In genomic region chr16:13437037-13437769, GRCm38 (mm10) we compare ENCODE assay signal across 8 mouse cellular contexts.
A peak's percentile ranks its signal among the peaks of the same experiment; 100 is the strongest.
DNase-seq lines count a peak whose midpoint lies in the region; ATAC-seq and TF ChIP-seq lines count a peak whose summit lies in the region.

No protein-coding gene starts in this region.

- peak; percentile 90 for ATAC-seq in CD4-positive, CD25-positive, alpha-beta regulatory T cell, adult 4 months
- peak; percentile 89 for ATAC-seq in erythroid progenitor cell, adult 5-6 weeks (replicated peaks; ENCODE audit: low FRiP score, poor library complexity, severe bottlenecking)
- peak; percentile 86 for ATAC-seq in heart, embryonic 13.5 days (ENCODE audit: extremely low read depth, insufficient number of reproducible peaks, low FRiP score, low TSS enrichment)
- ATAC-seq in kidney, postnatal 0 days (replicated peaks; ENCODE audit: low FRiP score, low read depth) = peak; percentile 92
- ATAC-seq in monocyte, adult 5-6 weeks (replicated peaks; ENCODE audit: insufficient number of reproducible peaks, low FRiP score, low TSS enrichment, poor library complexity, severe bottlenecking) = peak; percentile 65

- peak overlapping the region; percentile 72 for H3K4me3 ChIP-seq in brown adipose tissue, adult 24 weeks (ENCODE audit: insufficient read depth, low read depth, low read length)
- H3K4me3 ChIP-seq in heart, embryonic 13.5 days = peak overlapping the region; percentile 58
- peak overlapping the region; percentile 51 for H3K4me3 ChIP-seq in kidney, postnatal 0 days (replicated peaks; ENCODE audit: low read depth, low read length)
- peak overlapping the region; percentile 60 for H3K4me3 ChIP-seq in liver, adult 2 months (ENCODE audit: insufficient read depth, low read depth, low read length)

- DNase-seq in kidney, postnatal 0 days (ENCODE audit: low spot score) = peak; percentile 95
- DNase-seq in liver, adult 2 months (ENCODE audit: extremely low read depth, low read depth, low spot score) = peak; percentile 76
- peak; percentile 95 for DNase-seq in spleen, postnatal 36 days (ENCODE audit: low spot score in 2 of 2)

- no peaks in the 10 kb centered on the region for H3K79me2 ChIP-seq in liver, adult 2 months (ENCODE audit: control insufficient read depth, insufficient read depth, low read length)

- peak overlapping the region; percentile 72 for H3K4me2 ChIP-seq in heart, embryonic 13.5 days
- H3K4me2 ChIP-seq in kidney, postnatal 0 days (ENCODE audit: low read length) = peak overlapping the region; percentile 65

- peak overlapping the region; percentile 59 for H3K27ac ChIP-seq in brown adipose tissue, adult 24 weeks (replicated peaks; ENCODE audit: low read depth, low read length)
- H3K27ac ChIP-seq in heart, embryonic 13.5 days (replicated peaks) = peak overlapping the region; percentile 96
- peak overlapping the region; percentile 73 for H3K27ac ChIP-seq in kidney, postnatal 0 days
- H3K27ac ChIP-seq in liver, adult 2 months (replicated peaks; ENCODE audit: insufficient read depth, low read depth, low read length) = no peak overlapping the region

- TF ChIP-seq POLR2A in liver, adult 2 months (IDR thresholded peaks at IDR 0.05; ENCODE audit: extremely low read depth, insufficient read depth, low read length) = no peak

- H3K9me3 ChIP-seq in heart, embryonic 13.5 days = no peaks in the 10 kb centered on the region
- H3K9me3 ChIP-seq in kidney, postnatal 0 days (replicated peaks; ENCODE audit: low read length) = no peaks in the 10 kb centered on the region

- H3K4me1 ChIP-seq in brown adipose tissue, adult 24 weeks (ENCODE audit: control insufficient read depth, insufficient read depth, insufficient read length, low read length) = no peaks in the 10 kb centered on the region
- peaks cover 19% of the 10 kb centered on the region for H3K4me1 ChIP-seq in heart, embryonic 13.5 days
- H3K4me1 ChIP-seq in kidney, postnatal 0 days (replicated peaks; ENCODE audit: insufficient read depth, low read length) = no peaks in the 10 kb centered on the region
- H3K4me1 ChIP-seq in liver, adult 2 months (ENCODE audit: control insufficient read depth, insufficient read depth, low read length) = no peaks in the 10 kb centered on the region

- peak overlapping the region; percentile 82 for H3K9ac ChIP-seq in heart, embryonic 13.5 days
- H3K9ac ChIP-seq in kidney, postnatal 0 days (ENCODE audit: low read depth, low read length) = peak overlapping the region; percentile 52
- peak overlapping the region; percentile 74 for H3K9ac ChIP-seq in liver, adult 2 months (ENCODE audit: low read depth, low read length)

- H3K36me3 ChIP-seq in heart, embryonic 13.5 days = no peaks in the 10 kb centered on the region
- no peaks in the 10 kb centered on the region for H3K36me3 ChIP-seq in kidney, postnatal 0 days (ENCODE audit: insufficient read depth, low read length)
- H3K36me3 ChIP-seq in liver, adult 2 months (ENCODE audit: control insufficient read depth, insufficient read depth, low read length) = no peaks in the 10 kb centered on the region

- H3K27me3 ChIP-seq in heart, embryonic 13.5 days (replicated peaks) = no peaks in the 10 kb centered on the region
- no peaks in the 10 kb centered on the region for H3K27me3 ChIP-seq in kidney, postnatal 0 days (ENCODE audit: insufficient read depth, low read length)
- no peaks in the 10 kb centered on the region for H3K27me3 ChIP-seq in liver, adult 2 months (ENCODE audit: control insufficient read depth, insufficient read depth, low read length)

- WGBS in heart, embryonic 13.5 days = under 1% methylated on average over 58 of the region's 58 CpGs
- WGBS in kidney, postnatal 0 days = under 1% methylated on average over 58 of the region's 58 CpGs
- under 1% methylated on average over 58 of the region's 58 CpGs for WGBS in liver, adult 2 months

- TF ChIP-seq CTCF in kidney, postnatal 0 days (IDR thresholded peaks at IDR 0.05; ENCODE audit: low read depth) = no peak
- no peak for TF ChIP-seq CTCF in liver, adult 2 months (IDR thresholded peaks at IDR 0.05; ENCODE audit: low read depth, low read length)
